Mouse (Mus musculus) adrenal gland, adult 18-20 months (tissue): ENCODE measurements around the gene Slc9a8. TPM values are rescaled to one million over a fixed set of nuclear protein-coding genes. Genes with fewer than 3 reads are reported as not detected.

Experiments
- DNase-seq, 2 experiments: peaks; one replicate each; pipeline ENCODE4 v3.0.0; 2021 to 2022; ENCODE audit warnings: low spot score in 2 of 2
- total RNA-seq, 2 experiments: library from RNA; stranded (reverse); gene quantifications; 1 replicate in 1 of 2; 2 replicates in 1 of 2; pipeline ENCODE4 v1.2.3; 2021

Slc9a8 gene
- total RNA-seq, 2 experiments from 2014 or later: 32.6 to 33.1 TPM

GRCm38 (mm10) chr2:167479501-167479900, 58.0 kb downstream of the Slc9a8 start:
- DNase-seq: no peak

- no peak for DNase-seq
Measured at GRCm38 (mm10) chr2:167482681-167483080, 61.2 kb downstream of the Slc9a8 start.

GRCm38 (mm10) chr2:167483081-167483826, 61.7 kb downstream of the Slc9a8 start:
- no peak for DNase-seq

- DNase-seq: no peak
Measured at GRCm38 (mm10) chr2:167483827-167484410, 62.4 kb downstream of the Slc9a8 start.

- DNase-seq: no peak
Measured at GRCm38 (mm10) chr2:167484932-167485331, 63.4 kb downstream of the Slc9a8 start.

- DNase-seq: peak; percentile 63 to 67
Measured at GRCm38 (mm10) chr2:167485501-167486377, 64.2 kb downstream of the Slc9a8 start.

GRCm38 (mm10) chr2:167486573-167486972, 65.1 kb downstream of the Slc9a8 start:
- no peak for DNase-seq

- no peak for DNase-seq
Measured at GRCm38 (mm10) chr2:167487551-167487950, 66.0 kb downstream of the Slc9a8 start.

GRCm38 (mm10) chr2:167487994-167488393, 66.5 kb downstream of the Slc9a8 start:
- DNase-seq: no peak

- no peak for DNase-seq
Measured at GRCm38 (mm10) chr2:167490813-167491525, 69.5 kb downstream of the Slc9a8 start.

- DNase-seq: peak; percentile 53 to 55
Measured at GRCm38 (mm10) chr2:167491757-167492708, 70.5 kb downstream of the Slc9a8 start, which contains the start of gene Rnf114. Rnf114 (plus strand) TSS chr2:167492645.

GRCm38 (mm10) chr2:167492713-167493636, 71.5 kb downstream of the Slc9a8 start, which contains the start of gene Spata2:
Spata2 (minus strand) TSS chr2:167492887.
- DNase-seq: peak; percentile 94 to 95

GRCm38 (mm10) chr2:167496437-167496836, 74.9 kb downstream of the Slc9a8 start:
- DNase-seq: no peak

- DNase-seq: peak; percentile 49 to 54
Measured at GRCm38 (mm10) chr2:167497272-167497671, 75.8 kb downstream of the Slc9a8 start.

- DNase-seq: no peak
Measured at GRCm38 (mm10) chr2:167502554-167503252, 81.2 kb downstream of the Slc9a8 start.

GRCm38 (mm10) chr2:167503253-167503895, 81.9 kb downstream of the Slc9a8 start:
- peak; percentile 87 to 89 for DNase-seq

- DNase-seq: peak; percentile 64 to 66
Measured at GRCm38 (mm10) chr2:167503896-167504349, 82.4 kb downstream of the Slc9a8 start.
